Mouse (Mus musculus) limb, embryonic 13.5 days (tissue): ENCODE data around the gene Gemin4. TPM values are rescaled to one million over a fixed set of nuclear protein-coding genes. Genes with fewer than 3 reads are reported as not detected.

Experiments
- ATAC-seq: fragments of 200-750 bp; cut with Nextera tagmentation; 2 replicates; pipeline ENCODE4 v1.8.0; 2017; ENCODE audit warnings: low read depth, moderate number of reproducible peaks, moderate TSS enrichment; ENCODE audit not compliant: low FRiP score
- H3K27ac ChIP-seq: fragments of 300-500 bp; sonication (generic); 2 replicates; pipeline ENCODE4 v1.5.1; 2015; ENCODE audit warnings: inconsistent platforms, mild to moderate bottlenecking, moderate library complexity
- H3K27me3 ChIP-seq: fragments of 300-500 bp; sonication (generic); 2 replicates; pipeline ENCODE4 v1.6.1; 2015; ENCODE audit warnings: mild to moderate bottlenecking, inconsistent platforms
- H3K36me3 ChIP-seq: fragments of 300-500 bp; sonication (generic); 2 replicates; pipeline ENCODE4 v1.6.1; 2015; ENCODE audit warnings: inconsistent platforms, mild to moderate bottlenecking, moderate library complexity
- H3K4me1 ChIP-seq: fragments of 300-500 bp; sonication (generic); 2 replicates; pipeline ENCODE4 v1.6.1; 2015; ENCODE audit warnings: inconsistent platforms
- H3K4me2 ChIP-seq: fragments of 300-500 bp; sonication (generic); replicated peaks from 2 replicates; pipeline ENCODE4 v1.6.1; 2015; ENCODE audit warnings: inconsistent platforms, mild to moderate bottlenecking, moderate library complexity
- H3K4me3 ChIP-seq: fragments of 300-500 bp; sonication (generic); 2 replicates; pipeline ENCODE4 v1.5.1; 2015; ENCODE audit warnings: moderate library complexity, mild to moderate bottlenecking, inconsistent platforms
- H3K9ac ChIP-seq: fragments of 300-500 bp; sonication (generic); 2 replicates; pipeline ENCODE4 v1.6.1; 2015; ENCODE audit warnings: mild to moderate bottlenecking, inconsistent platforms
- H3K9me3 ChIP-seq: fragments of 300-500 bp; sonication (generic); 2 replicates; pipeline ENCODE4 v1.6.1; 2016; ENCODE audit warnings: inconsistent platforms
- WGBS: fragments of 180-500 bp; shearing (Covaris S2); methylation state at CpG from one replicate; pipeline ENCODE4 v1.1.7; 2015; 5-methylcytosine and 5-hydroxymethylcytosine counted together
- polyA plus RNA-seq: library from polyadenylated mRNA; unstranded; fragments of >200 nt; fragmentation: Nextera tagmentation; extraction: Ambion mirVana; gene quantifications from 2 replicates; pipeline ENCODE4 v1.2.1, GENCODE M21; 2015

The Gemin4 gene
- polyA plus RNA-seq, 1 experiment from 2014 or later, result 35.2 TPM

DNA sequence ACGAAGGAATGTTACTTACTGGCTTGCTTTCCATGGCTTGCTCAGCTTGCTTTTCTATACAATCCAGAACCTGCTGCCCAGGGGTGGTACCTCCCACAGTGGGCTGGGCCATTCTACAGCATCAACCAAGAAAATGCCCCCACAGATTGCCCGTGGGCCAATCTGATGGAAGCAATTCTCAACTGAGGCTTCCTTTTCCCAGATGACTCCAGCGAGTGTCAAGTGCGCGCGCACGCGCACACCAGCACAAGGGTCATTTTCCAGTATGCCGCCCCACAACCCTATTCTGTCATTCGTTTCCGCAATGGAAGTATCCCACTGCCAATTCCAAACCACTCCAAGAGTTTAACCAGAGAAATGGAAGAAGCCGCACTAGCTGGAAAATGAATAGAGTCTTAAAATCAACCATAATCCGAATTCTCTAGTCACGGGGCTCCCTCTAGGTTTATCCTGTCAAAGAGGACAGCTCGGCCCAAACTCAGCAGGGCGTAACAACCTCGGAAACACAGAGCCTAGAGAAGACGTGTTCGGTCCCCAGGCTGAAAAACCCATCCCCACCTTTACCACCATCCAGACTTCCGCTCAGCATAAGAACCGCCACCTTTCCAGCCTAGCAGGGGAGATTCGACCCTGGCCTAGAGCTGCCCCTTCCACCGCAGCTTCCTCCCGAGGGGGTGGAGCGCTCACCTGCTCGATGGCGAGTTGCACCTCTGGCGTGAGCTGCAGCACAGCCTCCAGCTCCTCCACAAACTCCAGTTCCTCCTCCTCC, 38.6 kb downstream of the Gemin4 start:
- H3K4me1 ChIP-seq, result peaks cover 12% of the 10 kb centered on the region
- H3K27me3 ChIP-seq, result no peaks in the 10 kb centered on the region
- 3% methylated on average over 28 of the region's 28 CpGs for WGBS
- peak; percentile 81 for ATAC-seq
- H3K9ac ChIP-seq, result peak overlapping the region; percentile 71
- H3K36me3 ChIP-seq, result peaks cover 5% of the 10 kb centered on the region; the same call in 1 of the 2 replicates
- H3K9me3 ChIP-seq, result no peaks in the 10 kb centered on the region
- H3K4me3 ChIP-seq, result peak overlapping the region; percentile 77
- H3K4me2 ChIP-seq, result peak overlapping the region; percentile 92
- H3K27ac ChIP-seq, result peak overlapping the region; percentile 64; the same call in 1 of the 2 replicates

DNA sequence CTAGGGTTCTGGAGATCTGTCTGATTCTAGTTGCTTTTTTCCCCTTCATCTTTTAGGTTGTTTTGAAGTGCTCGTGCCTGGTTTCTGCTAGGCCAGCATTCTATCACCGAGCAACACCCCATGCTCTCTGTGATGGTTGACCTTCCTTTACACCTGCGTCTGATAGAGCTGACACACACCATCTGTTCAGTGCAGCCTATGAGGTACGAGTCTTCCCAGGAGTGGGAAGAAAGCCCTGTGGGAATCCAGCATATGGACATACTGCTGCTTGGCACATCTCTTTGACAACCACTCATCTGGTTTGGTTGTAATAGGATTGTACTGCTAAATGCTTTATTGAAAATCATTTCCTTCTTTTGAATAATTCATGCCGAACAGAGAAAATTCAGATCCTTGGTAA, 47.3 kb downstream of the Gemin4 start:
- Histone ChIP-seq H3K9ac (no peak overlapping the region), H3K4me3 (no peak overlapping the region), H3K27ac (no peak overlapping the region), H3K4me2 (no peak overlapping the region), H3K9me3 (no peaks in the 10 kb centered on the region), H3K36me3 (peaks cover 17% of the 10 kb centered on the region), H3K27me3 (no peaks in the 10 kb centered on the region), H3K4me1 (no peaks in the 10 kb centered on the region)
- 69% methylated on average over 5 of the region's 5 CpGs for WGBS
- no peak for ATAC-seq

DNA sequence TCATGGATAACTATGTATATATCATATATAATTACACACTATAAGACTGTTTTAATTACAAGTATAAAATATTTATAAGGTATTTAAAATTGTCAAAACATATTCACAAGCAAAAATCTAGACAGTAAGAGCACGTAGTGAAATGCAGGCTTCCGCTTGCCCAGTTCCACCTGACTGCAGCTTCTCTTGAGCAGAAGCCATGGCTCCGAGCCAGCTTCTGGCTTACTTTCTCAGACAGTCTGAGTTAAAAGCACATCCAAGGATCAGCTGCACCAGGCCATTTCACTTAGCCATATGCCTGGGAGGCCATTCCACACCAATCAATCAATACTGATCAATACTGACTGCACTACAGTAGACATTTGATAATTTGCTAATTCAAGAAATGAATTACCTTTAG, 48.5 kb downstream of the Gemin4 start:
- peaks cover 23% of the 10 kb centered on the region for H3K36me3 ChIP-seq
- no peak overlapping the region for H3K9ac ChIP-seq
- no peak overlapping the region for H3K27ac ChIP-seq
- no peak overlapping the region for H3K4me2 ChIP-seq
- H3K9me3 ChIP-seq, result no peaks in the 10 kb centered on the region
- no peak for ATAC-seq
- WGBS, result 74% methylated on average over 3 of the region's 3 CpGs
- no peaks in the 10 kb centered on the region for H3K4me1 ChIP-seq
- H3K27me3 ChIP-seq, result no peaks in the 10 kb centered on the region
- no peak overlapping the region for H3K4me3 ChIP-seq

DNA sequence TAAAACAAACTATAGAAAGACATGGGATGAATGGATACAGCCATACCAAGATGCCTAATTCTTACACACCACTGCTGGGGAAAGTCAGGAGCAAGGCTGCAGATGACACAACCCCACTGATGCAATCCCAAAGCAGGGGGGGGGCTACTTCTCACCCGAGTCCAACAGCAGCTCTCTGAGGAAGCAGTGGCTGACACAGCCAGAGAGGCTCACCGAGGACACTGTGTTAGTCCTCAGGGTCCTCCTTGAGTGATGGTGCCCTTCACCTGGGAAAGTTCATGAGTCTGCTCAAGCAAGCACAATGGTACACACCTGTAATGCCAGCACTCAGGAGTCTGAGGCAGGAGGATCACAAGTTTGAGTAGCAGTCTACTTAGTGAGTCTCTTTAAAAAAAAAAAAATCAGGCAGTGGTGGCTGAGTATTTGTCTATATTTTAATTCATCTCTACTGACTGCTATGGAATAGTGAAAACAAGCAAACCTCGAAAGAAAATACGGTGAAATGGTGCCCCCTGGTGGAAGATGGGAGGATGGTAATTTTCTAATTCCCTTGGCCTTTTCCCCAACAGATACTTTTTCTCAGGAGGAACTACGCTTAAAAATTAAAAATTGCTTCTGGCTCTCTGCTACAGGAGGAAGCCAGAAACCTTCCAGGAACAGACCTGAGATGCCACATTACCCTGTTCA, 50.2 kb downstream of the Gemin4 start:
- no peak for ATAC-seq
- no peaks in the 10 kb centered on the region for H3K4me1 ChIP-seq
- 28% methylated on average over 5 of the region's 5 CpGs for WGBS
- H3K9ac ChIP-seq, result no peak overlapping the region
- H3K9me3 ChIP-seq, result no peaks in the 10 kb centered on the region
- no peak overlapping the region for H3K4me2 ChIP-seq
- H3K36me3 ChIP-seq, result peaks cover 24% of the 10 kb centered on the region
- no peaks in the 10 kb centered on the region for H3K27me3 ChIP-seq
- no peak overlapping the region for H3K27ac ChIP-seq
- H3K4me3 ChIP-seq, result no peak overlapping the region

- Histone ChIP-seq H3K4me3 (no peak overlapping the region), H3K9me3 (no peaks in the 10 kb centered on the region), H3K4me2 (no peak overlapping the region), H3K9ac (no peak overlapping the region), H3K36me3 (peaks cover 26% of the 10 kb centered on the region), H3K27ac (no peak overlapping the region), H3K27me3 (no peaks in the 10 kb centered on the region), H3K4me1 (no peaks in the 10 kb centered on the region)
- 92% methylated on average over 4 of the region's 4 CpGs for WGBS
- no peak for ATAC-seq
These were observed 50.8 kb downstream of the Gemin4 start for GRCm38 (mm10) chr11:76166657-76167056.

Other genes with a start within 250 kb of the Gemin4 start
- 0.22 and 0.64 TPM in 2 replicates for gene 1700016K19Rik, start 217.8 kb downstream of the Gemin4 start, polyA plus RNA-seq
- 51.3 and 52.1 TPM in 2 replicates for gene Rflnb, start 189.9 kb downstream of the Gemin4 start, polyA plus RNA-seq
- 37.5 and 40.0 TPM in 2 replicates for gene Vps53, start 38.0 kb downstream of the Gemin4 start, polyA plus RNA-seq
- gene Fam57a, start 38.0 kb downstream of the Gemin4 start, polyA plus RNA-seq, result 27.8 and 29.9 TPM in 2 replicates
- gene Dbil5, start 56 bp downstream of the Gemin4 start, polyA plus RNA-seq, result 0.64 and 1.1 TPM in 2 replicates
- 26.2 and 26.8 TPM in 2 replicates for gene Mrm3, start 26.1 kb upstream of the Gemin4 start, polyA plus RNA-seq
- gene Glod4, start 26.1 kb upstream of the Gemin4 start, polyA plus RNA-seq, result 129 and 135 TPM in 2 replicates
- 55.4 and 57.6 TPM in 2 replicates for gene Nxn, start 181.5 kb upstream of the Gemin4 start, polyA plus RNA-seq
- gene Timm22, start 189.3 kb upstream of the Gemin4 start, polyA plus RNA-seq, result 125 and 126 TPM in 2 replicates